Mouse (Mus musculus) layer of hippocampus, postnatal 36 days (tissue): ENCODE results near the gene Vmn1r193. TPM values are rescaled to one million over a fixed set of nuclear protein-coding genes. Genes with fewer than 3 reads are reported as not detected.
"Not testable (repeated sequence)": the region's sequence is repeated elsewhere in the genome, so short reads cannot be mapped to it uniquely, and the experiment has no call there.

Experiments
- DNase-seq, 2 experiments: peaks; one replicate each; pipeline ENCODE4 v3.0.0; 2022
- microRNA-seq, 2 experiments: library from miRNA; unstranded; fragments of <30 nt; microRNA quantifications; one replicate each; pipeline ENCODE4 v1.2.0; 2021
- total RNA-seq, 2 experiments: library from RNA; stranded (reverse); gene quantifications; 2 replicates each; pipeline ENCODE4 v1.2.3; 2021

Gene Vmn1r193
- not detected for total RNA-seq

DNA sequence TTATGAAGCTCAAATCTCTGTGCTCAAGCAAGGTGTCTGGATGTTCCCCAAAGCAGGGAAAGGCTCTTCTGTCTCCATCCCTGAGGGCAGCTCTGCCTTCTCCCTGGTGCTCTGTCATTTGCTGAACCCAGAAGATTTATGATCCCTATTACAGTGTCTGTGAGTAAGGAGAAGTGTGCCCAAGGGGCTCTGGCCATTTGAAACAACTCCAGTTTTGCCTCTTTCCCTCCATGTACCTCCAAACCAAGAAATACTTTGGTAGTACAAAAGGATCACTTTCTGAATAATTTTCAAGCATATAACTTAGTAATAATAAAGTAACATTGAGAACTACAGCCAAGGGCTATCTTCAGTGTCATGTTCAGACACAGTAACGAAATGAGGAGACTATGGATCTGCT, at the start of gene Vmn1r193:
Gene Vmn1r193, minus strand, starts transcription at position 101 of the 400 bp plus-strand sequence.
- DNase-seq, result not testable (repeated sequence)

DNA sequence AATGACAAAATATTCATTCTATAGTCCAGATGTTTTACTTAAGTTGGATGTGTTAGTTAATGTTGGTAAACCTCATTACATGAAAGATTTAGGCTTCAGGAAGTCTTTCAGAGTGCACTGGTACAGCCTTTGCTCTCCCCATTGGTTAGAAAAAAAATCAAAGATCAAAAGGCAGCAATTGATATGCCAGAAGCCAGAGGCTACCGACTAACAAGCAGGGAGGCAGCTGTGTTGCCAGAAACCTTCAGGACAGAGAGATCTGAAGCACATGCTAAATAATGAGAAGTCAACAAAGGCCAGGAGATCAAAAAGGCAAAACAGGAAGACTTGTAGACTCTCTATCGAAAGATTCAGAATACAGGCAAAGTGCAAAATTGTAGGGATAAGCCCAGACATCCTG, 48.8 kb upstream of the Vmn1r193 start:
- DNase-seq, result no peak

DNA sequence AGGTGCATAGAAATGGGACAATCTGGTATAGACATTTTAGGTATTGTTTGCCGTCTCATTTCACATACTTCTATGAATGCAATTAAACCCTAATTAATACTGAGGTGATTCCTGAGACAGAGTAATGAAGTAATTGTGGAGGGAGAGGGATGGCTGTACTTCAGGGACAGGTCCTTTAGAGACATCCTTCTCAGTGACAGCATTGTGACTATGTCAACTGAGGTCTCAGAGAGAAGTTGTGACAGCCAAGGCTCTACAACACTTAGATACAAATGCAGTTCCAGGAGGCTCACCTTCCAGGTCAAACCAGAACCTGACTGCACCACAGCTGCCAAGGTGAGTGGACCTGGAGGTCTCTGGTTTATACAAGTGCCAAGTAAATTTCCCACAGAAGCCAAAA, 47.3 kb upstream of the Vmn1r193 start, which contains the start of gene Vmn1r195:
Gene Vmn1r195, plus strand, starts transcription at position 301 of the 400 bp plus-strand sequence.
- not testable (repeated sequence) for DNase-seq

DNA sequence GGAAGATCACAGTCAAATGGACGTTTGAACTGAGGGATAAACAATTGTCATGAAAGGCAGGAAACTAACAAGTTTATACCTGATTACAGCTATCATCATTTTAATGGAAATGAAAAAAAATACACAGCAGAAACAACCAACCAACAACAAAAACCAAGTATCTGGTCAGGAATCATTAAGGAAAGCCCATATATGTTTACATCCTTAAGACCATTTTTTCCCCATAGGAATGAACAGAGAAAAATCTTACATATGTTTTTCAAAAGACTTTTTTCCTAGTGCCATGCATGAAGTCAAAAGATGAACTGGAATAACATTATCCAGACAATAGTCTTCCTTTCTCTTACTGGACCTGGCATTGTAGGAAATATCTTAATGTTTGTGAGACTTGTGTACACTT, 21.0 kb upstream of the Vmn1r193 start, which contains the start of gene Vmn1r194:
Gene Vmn1r194, plus strand, starts transcription at position 301 of the 400 bp plus-strand sequence.
- no peak for DNase-seq

DNA sequence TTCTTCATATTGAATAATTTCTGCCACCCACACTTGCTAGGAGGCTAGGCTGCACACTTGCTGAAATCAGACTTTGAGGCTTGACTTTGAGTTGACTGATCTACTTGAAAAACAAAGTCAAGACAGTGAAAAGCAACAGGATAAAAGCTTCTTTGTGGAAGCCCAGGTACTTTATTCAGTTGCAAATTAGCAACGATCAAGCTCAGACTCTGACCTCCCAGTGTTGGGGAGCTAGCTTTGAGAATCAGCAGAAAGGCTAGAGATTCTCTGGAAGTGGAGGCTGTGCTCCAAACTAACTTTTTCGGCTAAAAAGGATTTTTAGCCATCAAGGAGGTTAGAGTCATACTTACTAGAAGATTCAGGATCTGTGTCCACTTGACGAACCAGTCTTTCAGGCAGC, 30.2 kb downstream of the Vmn1r193 start:
- not testable (repeated sequence) for DNase-seq

DNA sequence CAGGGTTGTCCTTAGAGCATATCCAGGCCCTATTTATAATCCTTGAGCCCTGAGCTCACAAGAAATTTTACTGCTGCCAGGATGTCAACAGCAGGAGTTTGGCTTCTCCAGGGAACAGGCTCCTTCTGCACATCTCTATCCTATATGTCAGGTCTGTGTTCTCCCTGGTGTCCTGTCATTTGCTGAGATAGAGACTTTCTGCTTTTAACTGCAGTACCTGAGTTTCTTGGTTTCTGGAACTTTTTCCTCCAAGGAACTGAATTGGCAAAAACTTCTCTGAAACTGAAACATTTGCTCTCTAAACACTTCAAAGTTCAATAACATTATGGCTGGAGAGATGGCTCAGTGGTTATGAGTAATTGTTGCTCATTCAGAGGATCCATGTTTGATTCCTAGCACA, 31.9 kb downstream of the Vmn1r193 start, which contains the start of gene Vmn1r192:
Gene Vmn1r192, minus strand, starts transcription at position 101 of the 400 bp plus-strand sequence.
- no peak for DNase-seq

DNA sequence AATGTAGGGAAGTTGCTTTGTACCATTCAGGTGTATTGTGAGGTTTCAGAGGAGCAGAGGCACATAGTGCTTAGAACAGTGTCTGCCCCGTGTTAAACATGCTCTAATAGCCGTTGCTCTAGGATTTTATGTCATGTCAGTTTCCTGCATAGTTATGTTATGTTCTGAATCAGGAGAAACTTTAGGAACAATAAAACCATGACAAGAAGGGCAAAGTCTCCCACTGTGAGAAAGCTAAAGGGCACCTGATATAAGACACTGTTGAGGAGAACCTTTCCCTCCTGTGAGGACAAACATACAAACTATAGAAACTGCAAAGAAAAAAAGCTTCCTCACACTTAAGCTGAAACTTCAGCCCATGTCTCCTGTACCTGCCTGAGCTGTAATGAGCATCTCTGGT, 32.6 kb downstream of the Vmn1r193 start:
- DNase-seq, result no peak

DNA sequence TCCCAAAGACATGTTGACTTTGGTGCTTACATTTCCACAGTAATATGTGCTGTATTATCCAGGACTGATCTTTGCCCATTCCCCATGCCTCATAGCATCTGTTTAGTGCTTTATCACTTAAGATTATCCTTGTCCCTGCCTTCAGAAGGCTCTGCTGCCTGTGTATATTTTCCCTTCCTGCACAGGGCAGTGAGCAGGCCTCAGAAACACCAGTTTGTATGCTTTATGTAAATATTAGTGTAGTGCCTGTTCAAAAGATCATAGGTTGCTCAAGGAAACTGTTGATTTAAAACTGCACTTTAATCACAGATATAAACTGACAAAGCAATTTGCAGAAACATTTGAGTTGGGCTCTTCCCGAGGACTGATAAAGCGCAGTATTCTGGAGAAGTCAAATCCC, 33.6 kb downstream of the Vmn1r193 start:
- no peak for DNase-seq

DNA sequence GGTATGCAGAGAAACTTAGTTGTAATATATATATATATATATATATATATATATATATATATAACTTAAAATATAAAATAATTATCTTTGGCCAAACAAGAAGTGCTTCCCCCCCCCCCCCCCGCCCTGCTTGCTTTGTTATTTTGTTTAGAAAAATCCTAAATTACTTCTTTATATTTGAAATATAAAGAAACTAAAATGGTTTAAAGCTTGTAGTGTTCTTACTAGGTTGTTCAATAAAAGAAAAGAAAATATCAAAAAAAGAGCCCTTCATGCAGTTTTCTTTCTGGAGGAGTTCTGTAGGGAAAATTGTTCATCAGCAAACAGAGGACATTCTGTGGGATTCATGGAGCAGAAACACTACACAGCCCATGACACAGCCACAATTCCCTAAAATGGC, 39.1 kb downstream of the Vmn1r193 start, which contains the start of gene Vmn1r191:
Gene Vmn1r191, minus strand, starts transcription at position 101 of the 400 bp plus-strand sequence.
- DNase-seq, result no peak

DNA sequence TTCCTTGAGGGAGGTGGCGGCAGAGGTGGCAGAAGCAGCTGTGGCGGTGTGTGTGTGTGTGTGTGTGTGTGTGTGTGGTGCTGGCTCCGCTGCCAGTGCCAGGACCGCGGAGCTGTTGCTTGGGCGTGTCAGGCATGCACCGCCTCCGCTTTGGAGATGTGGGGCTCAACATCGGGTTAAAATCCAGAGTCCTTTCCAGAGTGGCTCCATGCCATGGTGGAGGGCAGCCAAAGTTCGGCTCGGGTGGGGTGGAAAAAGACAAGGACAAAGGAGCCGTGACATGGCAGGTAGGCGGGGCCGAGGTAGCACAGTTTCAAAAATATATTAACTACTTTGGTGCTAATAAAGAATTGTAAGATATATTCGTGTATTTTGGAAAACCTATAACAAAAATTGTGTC, 54.5 kb downstream of the Vmn1r193 start:
- DNase-seq, result no peak

Small RNA genes lying within 50 kb of the gene (microRNA-seq; reads per million reads assigned to microRNA genes)
- gene Gm23282 (0 reads per million in 2 experiments), gene Gm25084 (0 reads per million in 2 experiments)

Other genes with a start within 250 kb of the Vmn1r193 start
- not detected for gene Pom121l2, start 242.0 kb downstream of the Vmn1r193 start, total RNA-seq
- gene Prss16, start 213.4 kb downstream of the Vmn1r193 start, total RNA-seq, result under 1 TPM; 0.25 to 0.42 TPM
- gene Hist1h2ah, start 187.6 kb downstream of the Vmn1r193 start, total RNA-seq, result 10 to 100 TPM; 11.4 to 25.4 TPM
- 10 to 100 TPM; 30.5 to 35.2 TPM for gene Hist1h2bk, start 187.3 kb downstream of the Vmn1r193 start, total RNA-seq
- 10 to 100 TPM; 72.6 to 72.8 TPM for gene Hist1h4i, start 181.8 kb downstream of the Vmn1r193 start, total RNA-seq
- 10 to 100 TPM; 13.7 to 21.6 TPM for gene Hist1h2ag, start 180.2 kb downstream of the Vmn1r193 start, total RNA-seq
- gene Hist1h2bj, start 179.9 kb downstream of the Vmn1r193 start, total RNA-seq, result 10 to 100 TPM; 12.5 to 16.9 TPM
- not detected for gene Vmn1r188, start 138.7 kb downstream of the Vmn1r193 start, total RNA-seq
- gene Vmn1r189, start 117.3 kb downstream of the Vmn1r193 start, total RNA-seq, result not detected
- gene Vmn1r191, start 39.2 kb downstream of the Vmn1r193 start, total RNA-seq, result not detected
- gene Vmn1r192, start 32.0 kb downstream of the Vmn1r193 start, total RNA-seq, result not detected
- gene Vmn1r194, start 21.1 kb upstream of the Vmn1r193 start, total RNA-seq, result not detected
- gene Vmn1r195, start 47.4 kb upstream of the Vmn1r193 start, total RNA-seq, result not detected
- gene Vmn1r196, start 66.8 kb upstream of the Vmn1r193 start, total RNA-seq, result not detected
- not detected for gene Vmn1r197, start 101.4 kb upstream of the Vmn1r193 start, total RNA-seq
- gene Vmn1r198, start 127.2 kb upstream of the Vmn1r193 start, total RNA-seq, result not detected
- not detected for gene Vmn1r199, start 156.7 kb upstream of the Vmn1r193 start, total RNA-seq
- not detected for gene Vmn1r200, start 167.2 kb upstream of the Vmn1r193 start, total RNA-seq
- gene Vmn1r201, start 248.8 kb upstream of the Vmn1r193 start, total RNA-seq, result not detected